ENCODE assay signal across 20 mouse cellular contexts in genomic region chr2:109944995-109945394, GRCm38 (mm10). TPM values are rescaled to one million over a fixed set of nuclear protein-coding genes. Genes with fewer than 3 reads are reported as not detected.
DNase-seq lines count a peak whose midpoint lies in the region; ATAC-seq and TF ChIP-seq lines count a peak whose summit lies in the region.
"Had no signal": no experiment of that assay in that cellular context is flagged by ENCODE, and none has a peak within 500 bp of the region (broad histone marks: within the 10 kb centered on the region; RNA-seq: fewer than 3 reads in every experiment).

No protein-coding gene starts in this region.

- no peak overlapping the region for H3K9ac ChIP-seq in liver, embryonic 13.5 days
- peak overlapping the region; percentile 13; the same call in 1 of the 2 replicates for H3K9ac ChIP-seq in heart, embryonic 13.5 days
- H3K9ac ChIP-seq in stomach, postnatal 0 days (ENCODE audit: low read length): no peak overlapping the region
- H3K9ac ChIP-seq: forebrain, embryonic 12.5 days; limb, embryonic 12.5 days; liver, embryonic 15.5 days; neural tube, embryonic 12.5 days had no signal

- H3K27me3 ChIP-seq in liver, embryonic 13.5 days: no peaks in the 10 kb centered on the region
- no peaks in the 10 kb centered on the region for H3K27me3 ChIP-seq in heart, embryonic 13.5 days (replicated peaks)
- no peaks in the 10 kb centered on the region for H3K27me3 ChIP-seq in stomach, postnatal 0 days (ENCODE audit: control insufficient read depth, insufficient read depth, low read length)
- H3K27me3 ChIP-seq: limb, embryonic 12.5 days; liver, embryonic 15.5 days; megakaryocyte, embryonic 14.5 days; neural tube, embryonic 12.5 days had no signal

- H3K27ac ChIP-seq in liver, embryonic 13.5 days: no peak overlapping the region
- peak overlapping the region; percentile 81 for H3K27ac ChIP-seq in heart, embryonic 13.5 days (replicated peaks)
- H3K27ac ChIP-seq in stomach, postnatal 0 days (replicated peaks): no peak overlapping the region
- H3K27ac ChIP-seq: forebrain, embryonic 12.5 days; hindbrain, postnatal 0 days; kidney, postnatal 0 days; limb, embryonic 12.5 days; liver, embryonic 15.5 days; neural tube, embryonic 12.5 days had no signal

- no peak overlapping the region for H3K4me2 ChIP-seq in liver, embryonic 13.5 days
- peak overlapping the region; percentile 49 for H3K4me2 ChIP-seq in heart, embryonic 13.5 days
- no peak overlapping the region for H3K4me2 ChIP-seq in stomach, postnatal 0 days (replicated peaks; ENCODE audit: low read depth)
- H3K4me2 ChIP-seq: forebrain, embryonic 12.5 days; limb, embryonic 12.5 days; liver, embryonic 15.5 days had no signal

- TF ChIP-seq EP300 in stomach, postnatal 0 days (optimal IDR thresholded peaks at IDR 0.05): no peak

- no peak overlapping the region for H3K4me3 ChIP-seq in liver, embryonic 13.5 days (replicated peaks)
- H3K4me3 ChIP-seq in heart, embryonic 13.5 days: no peak overlapping the region
- no peak overlapping the region for H3K4me3 ChIP-seq in stomach, postnatal 0 days (ENCODE audit: low read depth, low read length)
- H3K4me3 ChIP-seq: forebrain, embryonic 12.5 days; limb, embryonic 12.5 days; liver, embryonic 15.5 days; megakaryocyte, embryonic 14.5 days; neural tube, embryonic 12.5 days had no signal

- DNase-seq in liver, embryonic 13.5 days: no peak
- DNase-seq in liver: no peak
- peak; percentile 40 for DNase-seq in adipocyte (ENCODE audit: low spot score)
- peak; percentile 61 for DNase-seq in heart, postnatal 4 days
- no peak for DNase-seq in stomach, postnatal 0 days (ENCODE audit: low spot score)
- no peak for DNase-seq in right cerebral cortex, postnatal 14 days
- DNase-seq in kidney, postnatal 25 days: no peak
- DNase-seq: B cell, adult 2 months; cerebellum, postnatal 10 days; embryo, embryonic 11 days; kidney, adult 11 months had no signal

- no peaks in the 10 kb centered on the region for H3K9me3 ChIP-seq in liver, embryonic 13.5 days (replicated peaks)
- no peaks in the 10 kb centered on the region for H3K9me3 ChIP-seq in heart, embryonic 13.5 days
- no peaks in the 10 kb centered on the region for H3K9me3 ChIP-seq in stomach, postnatal 0 days (ENCODE audit: control insufficient read depth, low read length)
- H3K9me3 ChIP-seq: forebrain, embryonic 12.5 days; limb, embryonic 12.5 days; liver, embryonic 15.5 days; neural tube, embryonic 12.5 days had no signal

- H3K4me1 ChIP-seq in liver, embryonic 13.5 days (replicated peaks): peaks cover 9% of the 10 kb centered on the region; the same call in 1 of the 2 replicates
- H3K4me1 ChIP-seq in heart, embryonic 13.5 days: peaks cover 61% of the 10 kb centered on the region
- no peaks in the 10 kb centered on the region; the same call in 1 of the 2 replicates for H3K4me1 ChIP-seq in stomach, postnatal 0 days (replicated peaks; ENCODE audit: control insufficient read depth, insufficient read depth)
- H3K4me1 ChIP-seq: liver, embryonic 15.5 days; megakaryocyte, embryonic 14.5 days had no signal

- 0 out of 2 replicates have a peak, but pooled peaks have one; percentile 12 for ATAC-seq in liver, embryonic 13.5 days (ENCODE audit: low read depth)
- ATAC-seq in heart, embryonic 13.5 days (ENCODE audit: extremely low read depth, insufficient number of reproducible peaks, low FRiP score, low TSS enrichment): peak; percentile 73; the same call in 1 of the 2 replicates
- ATAC-seq in stomach, postnatal 0 days (ENCODE audit: low FRiP score, low TSS enrichment): no peak
- ATAC-seq: lung, postnatal 0 days had no signal

- WGBS in liver, embryonic 13.5 days (ENCODE audit: insufficient replicate concordance): 57% methylated on average over 9 of the region's 9 CpGs
- 23% methylated on average over 9 of the region's 9 CpGs for WGBS in heart, embryonic 13.5 days
- WGBS in stomach, postnatal 0 days: 71% methylated on average over 9 of the region's 9 CpGs

- H3K36me3 ChIP-seq in liver, embryonic 13.5 days: no peaks in the 10 kb centered on the region
- no peaks in the 10 kb centered on the region for H3K36me3 ChIP-seq in heart, embryonic 13.5 days
- no peaks in the 10 kb centered on the region for H3K36me3 ChIP-seq in stomach, postnatal 0 days (ENCODE audit: control insufficient read depth, insufficient read depth, low read length)
- H3K36me3 ChIP-seq: forebrain, embryonic 12.5 days; limb, embryonic 12.5 days; liver, embryonic 15.5 days; neural tube, embryonic 12.5 days had no signal

- TF ChIP-seq CTCF in stomach, postnatal 0 days (IDR thresholded peaks at IDR 0.05; ENCODE audit: low read depth): no peak

RNA-seq across cellular contexts. Expression of gene Lgr4, which starts 27.5 kb away (rescaled TPM):
- 3.1 and 3.9 TPM in 2 replicates for polyA plus RNA-seq in liver, embryonic 13.5 days (2015; fragmentation: Nextera tagmentation; extraction: Ambion mirVana)
- polyA plus RNA-seq in heart, embryonic 13.5 days (2015; fragmentation: Nextera tagmentation; extraction: Ambion mirVana): 9.9 and 10.8 TPM in 2 replicates
- total RNA-seq in heart, postnatal 4 days (2021): 10 to 100 TPM; 44.6 to 49.1 TPM
- polyA plus RNA-seq in stomach, postnatal 0 days (2015; fragmentation: Nextera tagmentation; extraction: Ambion mirVana): 15.0 and 16.0 TPM in 2 replicates

RNA-seq across cellular contexts. Expression of gene Lin7c, which starts 54.3 kb away (rescaled TPM):
- 20.0 and 24.4 TPM in 2 replicates for polyA plus RNA-seq in liver, embryonic 13.5 days (2015; fragmentation: Nextera tagmentation; extraction: Ambion mirVana)
- polyA plus RNA-seq in heart, embryonic 13.5 days (2015; fragmentation: Nextera tagmentation; extraction: Ambion mirVana): 35.5 and 35.7 TPM in 2 replicates
- 10 to 100 TPM; 55.2 to 57.5 TPM for total RNA-seq in heart, postnatal 4 days (2021)
- polyA plus RNA-seq in stomach, postnatal 0 days (2015; fragmentation: Nextera tagmentation; extraction: Ambion mirVana): 36.1 and 38.4 TPM in 2 replicates

Comparison
In these comparisons a context has a peak if more than half of its experiments do, and no peak if none do; other contexts are left out.
1. DNase-seq: peak in adipocyte (single experiment) and heart, postnatal 4 days (single experiment); none in liver, embryonic 13.5 days (single experiment), liver (single experiment), stomach, postnatal 0 days (single experiment), right cerebral cortex, postnatal 14 days (single experiment) and kidney, postnatal 25 days (0 of 2).